Mouse (Mus musculus): ENCODE results near the gene Kif13a.

DNA sequence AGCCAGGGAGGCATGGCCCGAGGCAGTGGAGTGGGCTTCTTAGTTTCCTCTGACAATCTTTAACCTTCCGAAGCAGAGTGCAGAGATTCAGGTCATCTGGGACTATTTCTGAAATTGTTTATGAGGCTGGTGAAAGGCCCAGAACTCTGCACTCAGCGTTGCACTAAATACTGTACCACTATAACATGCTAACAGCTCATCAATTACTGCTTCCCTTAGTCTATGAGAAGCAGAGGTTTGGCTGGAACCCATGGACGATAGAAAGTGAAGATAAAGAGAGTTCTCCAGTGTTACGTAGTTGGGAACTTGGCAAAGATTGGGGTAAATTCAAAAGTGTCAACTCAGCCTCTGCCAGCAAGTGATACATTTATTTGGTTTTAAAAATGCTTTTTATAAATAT, 176.4 kb downstream of the Kif13a start:
- TF ChIP-seq CTCF (IDR thresholded peaks at IDR 0.05; ENCODE audit: control insufficient read depth, insufficient read depth, insufficient replicate concordance, low read depth, low read length) (no peak), POLR2A (IDR thresholded peaks at IDR 0.05; ENCODE audit: control insufficient read depth, low read depth, low read length) (no peak)

Data from testis, adult 2 months (tissue).